Mouse (Mus musculus) liver, adult 2 months (tissue): ENCODE measurements around the gene Cul5. TPM values are rescaled to one million over a fixed set of nuclear protein-coding genes. Genes with fewer than 3 reads are reported as not detected.
A peak's percentile ranks its signal among the peaks of the same experiment; 100 is the strongest.

ENCODE experiments used
- DNase-seq: peaks from one replicate; pipeline ENCODE4 v3.0.0-alpha.2; 2011; ENCODE audit warnings: low read depth, low spot score; ENCODE audit errors: extremely low read depth
- H3K27ac ChIP-seq: fragments of 200-500 bp; replicated peaks from 2 replicates; pipeline ENCODE4 v1.5.1; 2012; ENCODE audit warnings: low read depth, mild to moderate bottlenecking, control low read depth, inconsistent platforms, low read length; ENCODE audit not compliant: insufficient read depth
- H3K27me3 ChIP-seq: fragments of 200-500 bp; 2 replicates; pipeline ENCODE4 v1.6.1; 2012; ENCODE audit warnings: mild to moderate bottlenecking, moderate library complexity, low read length, inconsistent platforms; ENCODE audit not compliant: control insufficient read depth, insufficient read depth
- H3K36me3 ChIP-seq: fragments of 200-500 bp; 2 replicates; pipeline ENCODE4 v1.6.1; 2012; ENCODE audit warnings: low read length, inconsistent platforms; ENCODE audit not compliant: control insufficient read depth, insufficient read depth
- H3K4me1 ChIP-seq: fragments of 200-500 bp; 2 replicates; pipeline ENCODE4 v1.6.1; 2011; ENCODE audit warnings: low read length; ENCODE audit not compliant: control insufficient read depth, insufficient read depth
- H3K4me3 ChIP-seq: fragments of 200-500 bp; 2 replicates; pipeline ENCODE4 v1.5.1; 2011; ENCODE audit warnings: low read depth, mild to moderate bottlenecking, control low read depth, low read length, moderate library complexity; ENCODE audit not compliant: insufficient read depth
- H3K79me2 ChIP-seq: fragments of 200-500 bp; 2 replicates; pipeline ENCODE4 v1.6.1; 2012; ENCODE audit warnings: inconsistent platforms, mild to moderate bottlenecking, low read length, moderate library complexity; ENCODE audit not compliant: control insufficient read depth, insufficient read depth
- H3K9ac ChIP-seq: fragments of 200-500 bp; 2 replicates; pipeline ENCODE4 v1.6.1; 2012; ENCODE audit warnings: low read depth, mild to moderate bottlenecking, control low read depth, inconsistent platforms, low read length
- CTCF ChIP-seq: fragments of 200-500 bp; IDR thresholded peaks from 2 replicates; pipeline ENCODE4 v1.5.1; 2011; ENCODE audit warnings: low read depth, low read length, control low read depth
- POLR2A ChIP-seq: fragments of 200-500 bp; IDR thresholded peaks from 2 replicates; pipeline ENCODE4 v1.6.1; 2011; ENCODE audit warnings: low read length, control low read depth; ENCODE audit not compliant: insufficient read depth; ENCODE audit errors: extremely low read depth
- WGBS: fragments of 180-500 bp; shearing (Covaris S2); methylation state at CpG from one replicate; pipeline ENCODE4 v1.1.7; 2018; 5-methylcytosine and 5-hydroxymethylcytosine counted together
- polyA plus RNA-seq: library from polyadenylated mRNA; depleted of rRNA; stranded (reverse); fragments of >200 nt; gene quantifications from 2 replicates; pipeline ENCODE4 v1.2.3, GENCODE M21; 2012
- total RNA-seq: library from RNA; depleted of rRNA; stranded (reverse); fragments of >200 nt; gene quantifications from 2 replicates; pipeline ENCODE4 v1.2.3, GENCODE M21; 2014

Gene Cul5
- total and polyA plus RNA-seq, 2 experiments, result 2.4 to 18.0 TPM

GRCm38 (mm10) chr9:53667020-53667669 lies 2.7 kb downstream of the Cul5 start:
- peak overlapping the region; percentile 85 for H3K4me3 ChIP-seq
- H3K9ac ChIP-seq, result peak overlapping the region; percentile 95
- H3K27ac ChIP-seq, result peak overlapping the region; percentile 94
- peaks cover 17% of the 10 kb centered on the region for H3K79me2 ChIP-seq
- no peaks in the 10 kb centered on the region for H3K27me3 ChIP-seq
- H3K4me1 ChIP-seq, result peaks cover 7% of the 10 kb centered on the region
- peak; percentile 61 for DNase-seq
- TF ChIP-seq POLR2A (peak; percentile 23; the same call in 1 of the 2 replicates), CTCF (peak; percentile 86)
- no peaks in the 10 kb centered on the region for H3K36me3 ChIP-seq
- WGBS, result under 1% methylated on average over 74 of the region's 74 CpGs

GRCm38 (mm10) chr9:53666665-53667019 lies 3.2 kb downstream of the Cul5 start:
- no peak for DNase-seq
- Histone ChIP-seq H3K9ac (peak overlapping the region; percentile 95), H3K4me3 (peak overlapping the region; percentile 85), H3K79me2 (peaks cover 17% of the 10 kb centered on the region), H3K27me3 (no peaks in the 10 kb centered on the region), H3K36me3 (no peaks in the 10 kb centered on the region), H3K27ac (peak overlapping the region; percentile 94), H3K4me1 (peaks cover 7% of the 10 kb centered on the region)
- WGBS, result under 1% methylated on average over 28 of the region's 28 CpGs
- TF ChIP-seq POLR2A (0 out of 2 replicates have a peak, but pooled peaks have one; percentile 26), CTCF (no peak)

- H3K4me3 ChIP-seq, result no peak overlapping the region
- no peak overlapping the region for H3K9ac ChIP-seq
- H3K4me1 ChIP-seq, result peaks cover 7% of the 10 kb centered on the region
- TF ChIP-seq CTCF, result no peak
- no peak for TF ChIP-seq POLR2A
- H3K27ac ChIP-seq, result no peak overlapping the region
- H3K27me3 ChIP-seq, result no peaks in the 10 kb centered on the region
- peaks cover 17% of the 10 kb centered on the region for H3K79me2 ChIP-seq
- no peak for DNase-seq
- H3K36me3 ChIP-seq, result no peaks in the 10 kb centered on the region
These were observed 4.4 kb downstream of the Cul5 start for GRCm38 (mm10) chr9:53665428-53665827.

- Histone ChIP-seq H3K27me3 (no peaks in the 10 kb centered on the region), H3K4me1 (peaks cover 7% of the 10 kb centered on the region), H3K36me3 (no peaks in the 10 kb centered on the region), H3K79me2 (peaks cover 17% of the 10 kb centered on the region), H3K27ac (no peak overlapping the region), H3K4me3 (no peak overlapping the region), H3K9ac (no peak overlapping the region)
- DNase-seq, result no peak
- TF ChIP-seq POLR2A, result no peak
- no peak for TF ChIP-seq CTCF
- 92% methylated on average over 2 of the region's 2 CpGs for WGBS
These were observed 5.0 kb downstream of the Cul5 start for GRCm38 (mm10) chr9:53664819-53665218.

- Histone ChIP-seq H3K36me3 (peaks cover 48% of the 10 kb centered on the region), H3K27me3 (no peaks in the 10 kb centered on the region), H3K4me1 (no peaks in the 10 kb centered on the region), H3K4me3 (no peak overlapping the region), H3K9ac (no peak overlapping the region), H3K27ac (no peak overlapping the region), H3K79me2 (no peaks in the 10 kb centered on the region)
- TF ChIP-seq POLR2A (no peak), CTCF (no peak)
- 88% methylated on average over 6 of the region's 6 CpGs for WGBS
- no peak for DNase-seq
These were observed 35.0 kb downstream of the Cul5 start for GRCm38 (mm10) chr9:53634796-53635195.

- TF ChIP-seq CTCF (no peak), POLR2A (no peak)
- H3K36me3 ChIP-seq, result peaks cover 6% of the 10 kb centered on the region; the same call in 1 of the 2 replicates
- no peak for DNase-seq
- 89% methylated on average over 8 of the region's 8 CpGs for WGBS
- peaks cover 15% of the 10 kb centered on the region for H3K4me1 ChIP-seq
- no peak overlapping the region for H3K4me3 ChIP-seq
- no peaks in the 10 kb centered on the region for H3K79me2 ChIP-seq
- no peaks in the 10 kb centered on the region for H3K27me3 ChIP-seq
- H3K9ac ChIP-seq, result no peak overlapping the region
- no peak overlapping the region for H3K27ac ChIP-seq
These were observed 54.6 kb downstream of the Cul5 start for GRCm38 (mm10) chr9:53615246-53615645.
